Mouse (Mus musculus): ENCODE measurements around the gene Gm5447.

DNA sequence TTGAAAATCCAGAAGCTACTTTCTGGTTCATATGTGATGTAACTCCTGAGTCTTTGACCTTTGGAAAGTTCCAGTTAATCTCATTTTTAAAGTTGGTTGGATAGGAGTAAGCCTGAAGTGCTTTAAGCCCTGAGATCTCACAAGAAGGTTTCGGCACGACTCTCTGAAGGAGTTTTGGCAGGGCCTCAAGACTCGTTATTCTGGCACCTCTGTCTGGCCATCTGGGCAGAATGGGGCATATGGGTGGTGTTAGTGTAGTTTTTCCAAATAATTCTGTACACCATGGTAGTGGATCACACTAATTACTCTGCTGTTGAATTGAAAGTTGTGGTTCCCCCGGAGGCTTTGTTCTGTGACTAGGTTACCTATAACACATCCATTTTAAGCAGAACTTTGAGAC lies 4.2 kb downstream of the Gm5447 start:
- TF ChIP-seq EP300 (IDR thresholded peaks at IDR 0.05), result no peak
- no peak for TF ChIP-seq CTCF (IDR thresholded peaks at IDR 0.05)
